Mouse (Mus musculus): ENCODE measurements around the gene Prpf18.
"Not testable (repeated sequence)": the region's sequence is repeated elsewhere in the genome, so short reads cannot be mapped to it uniquely, and the experiment has no call there.

- not testable (repeated sequence) for TF ChIP-seq POLR2A (IDR thresholded peaks at IDR 0.05; ENCODE audit: low read depth, low read length); CTCF (IDR thresholded peaks at IDR 0.05; ENCODE audit: extremely low read depth, insufficient read depth, insufficient read length, insufficient replicate concordance)
These were observed 37.5 kb downstream of the Prpf18 start for GRCm38 (mm10) chr2:4614276-4614929.
